Comparison of ENCODE assay signal across 21 mouse cellular contexts in genomic region chr19:59402097-59402496, GRCm38 (mm10). TPM values are rescaled to one million over a fixed set of nuclear protein-coding genes. Genes with fewer than 3 reads are reported as not detected.
"Had no signal": no experiment of that assay in that cellular context is flagged by ENCODE, and none has a peak within 500 bp of the region (broad histone marks: within the 10 kb centered on the region; RNA-seq: fewer than 3 reads in every experiment).

No protein-coding gene starts in this region.

- H3K4me1 ChIP-seq: liver, embryonic 12.5 days; liver, embryonic 15.5 days; midbrain, embryonic 12.5 days; midbrain, embryonic 15.5 days had no signal

- ATAC-seq: liver, embryonic 12.5 days; midbrain, embryonic 15.5 days had no signal

- DNase-seq: kidney, adult 11 months; kidney, adult 8-10 months; kidney, postnatal 10 days; kidney, postnatal 36 days; layer of hippocampus, postnatal 36 days; liver; lung, adult 2 months; thymus, adult 18-20 months; thymus, postnatal 4 days had no signal

- H3K27me3 ChIP-seq: kidney, embryonic 15.5 days had no signal

- H3K9ac ChIP-seq: kidney, embryonic 15.5 days; limb, embryonic 13.5 days; liver, embryonic 12.5 days; liver, embryonic 15.5 days; midbrain, embryonic 12.5 days; midbrain, embryonic 15.5 days had no signal

- H3K4me2 ChIP-seq: kidney, embryonic 15.5 days; limb, embryonic 13.5 days; liver, embryonic 12.5 days; liver, embryonic 15.5 days; midbrain, embryonic 12.5 days; midbrain, embryonic 15.5 days had no signal

- H3K4me3 ChIP-seq: kidney, embryonic 15.5 days; limb, embryonic 10.5 days; limb, embryonic 13.5 days; liver, embryonic 12.5 days; liver, embryonic 15.5 days; midbrain, embryonic 12.5 days; midbrain, embryonic 15.5 days had no signal

- H3K27ac ChIP-seq: kidney, embryonic 15.5 days; limb, embryonic 10.5 days; limb, embryonic 13.5 days; liver, embryonic 12.5 days; liver, embryonic 15.5 days; midbrain, embryonic 12.5 days; midbrain, embryonic 15.5 days had no signal

- H3K9me3 ChIP-seq: kidney, embryonic 15.5 days; limb, embryonic 10.5 days; limb, embryonic 13.5 days; liver, embryonic 12.5 days; liver, embryonic 15.5 days; midbrain, embryonic 12.5 days; midbrain, embryonic 15.5 days had no signal

- H3K36me3 ChIP-seq: kidney, embryonic 15.5 days; limb, embryonic 10.5 days; limb, embryonic 13.5 days; liver, embryonic 12.5 days; liver, embryonic 15.5 days; midbrain, embryonic 12.5 days; midbrain, embryonic 15.5 days had no signal

RNA-seq across cellular contexts. Expression of gene Emx2, which starts 56.1 kb away (rescaled TPM):
- total RNA-seq: megakaryocyte-erythroid progenitor cell, adult 5-6 weeks had no signal
- polyA plus RNA-seq: lung, adult 2 months; lung, embryonic 16.5 days; neural tube, embryonic 14.5 days; small intestine, adult 2 months; spleen, adult 2 months had no signal
